Comparison of ENCODE assay signal across 9 mouse cellular contexts in the genomic region with DNA sequence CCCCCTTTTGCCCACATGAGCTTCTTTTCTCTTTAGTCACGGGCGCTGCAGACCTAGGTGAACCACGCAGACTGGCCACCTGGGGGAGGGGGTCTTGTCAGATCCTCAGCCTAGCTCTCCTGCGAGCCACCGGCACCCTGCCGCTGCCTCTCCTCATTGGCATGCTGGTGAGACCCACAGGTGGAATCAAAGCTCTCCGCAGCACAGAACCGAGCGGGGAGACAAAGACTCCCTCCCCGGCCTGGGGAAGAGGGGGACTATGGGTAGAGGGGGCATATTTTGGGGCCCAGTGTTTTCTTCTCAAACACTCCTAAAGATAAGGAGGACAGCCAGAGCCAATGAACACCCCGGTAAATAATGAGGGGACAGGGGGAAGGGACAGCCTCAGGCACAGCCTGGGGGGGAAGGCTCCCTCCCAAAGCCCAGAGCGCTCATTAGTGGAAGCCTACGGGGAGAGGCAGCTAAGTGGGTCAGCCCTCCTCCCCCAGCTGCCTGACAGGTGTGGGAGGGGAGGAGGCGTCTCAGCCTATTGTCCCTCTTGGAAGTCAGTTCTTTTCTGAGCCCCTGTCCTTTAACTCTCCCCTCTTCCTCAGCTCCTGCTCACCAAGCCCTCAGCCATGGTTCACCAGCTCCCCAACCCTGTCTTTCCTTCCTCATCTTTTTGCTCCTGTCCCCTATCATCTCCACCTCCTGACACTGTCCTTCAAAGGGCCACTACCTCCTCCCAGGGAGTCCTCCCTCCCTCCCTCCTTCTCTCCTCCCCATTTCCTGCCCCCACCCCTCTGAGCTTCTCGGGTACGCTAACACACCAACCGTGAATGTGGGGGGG. TPM values are rescaled to one million over a fixed set of nuclear protein-coding genes. Genes with fewer than 3 reads are reported as not detected.
DNase-seq lines count a peak whose midpoint lies in the region; ATAC-seq and TF ChIP-seq lines count a peak whose summit lies in the region.
"Had no signal": no experiment of that assay in that cellular context is flagged by ENCODE, and none has a peak within 500 bp of the region (broad histone marks: within the 10 kb centered on the region; RNA-seq: fewer than 3 reads in every experiment).

No protein-coding gene starts in this region.

- no peak overlapping the region for H3K27ac ChIP-seq in heart, embryonic 12.5 days (ENCODE audit: poor library complexity, severe bottlenecking)
- H3K27ac ChIP-seq in embryonic facial prominence, embryonic 10.5 days (replicated peaks) = peak overlapping the region; percentile 88
- peak overlapping the region; percentile 54 for H3K27ac ChIP-seq in intestine, embryonic 15.5 days
- H3K27ac ChIP-seq: liver, embryonic 14.5 days had no signal

- 5% methylated on average over 17 of the region's 17 CpGs for WGBS in heart, embryonic 12.5 days
- 2% methylated on average over 17 of the region's 17 CpGs for WGBS in embryonic facial prominence, embryonic 10.5 days
- 15% methylated on average over 17 of the region's 17 CpGs for WGBS in intestine, embryonic 15.5 days
- WGBS in lung, adult 2 months = 26% methylated on average over 17 of the region's 17 CpGs

- H3K36me3 ChIP-seq in heart, embryonic 12.5 days = peaks cover 20% of the 10 kb centered on the region
- peaks cover 25% of the 10 kb centered on the region for H3K36me3 ChIP-seq in embryonic facial prominence, embryonic 10.5 days (replicated peaks)
- peaks cover 14% of the 10 kb centered on the region for H3K36me3 ChIP-seq in intestine, embryonic 15.5 days

- intact Hi-C loops in heart, postnatal 10 days (cut with DNase I) = loop anchor here (5.0 kb wide), 1 partner anchor 133 kb away; no protein-coding TSS in a partner anchor
- intact Hi-C loops in left cerebral cortex, postnatal 36 days (cut with DNase I) = loop anchor here (5.0 kb wide), 2 partner anchors 33 to 133 kb away; no protein-coding TSS in a partner anchor

- peak overlapping the region; percentile 36 for H3K4me2 ChIP-seq in heart, embryonic 12.5 days
- peak overlapping the region; percentile 38 for H3K4me2 ChIP-seq in intestine, embryonic 15.5 days (replicated peaks)

- DNase-seq in heart, postnatal 10 days = no peak
- DNase-seq in embryonic facial prominence, embryonic 10.5 days (ENCODE audit: low spot score) = peak; percentile 58
- DNase-seq in retina, postnatal 1 day = peak; percentile 90
- no peak for DNase-seq in adrenal gland, postnatal 14 days
- DNase-seq in left cerebral cortex, postnatal 36 days (ENCODE audit: low spot score in 2 of 2) = no peak
- no peak for DNase-seq in lung, adult 2 months

- no peak overlapping the region for H3K4me3 ChIP-seq in heart, embryonic 12.5 days
- peak overlapping the region; percentile 51 for H3K4me3 ChIP-seq in embryonic facial prominence, embryonic 10.5 days
- H3K4me3 ChIP-seq in intestine, embryonic 15.5 days (replicated peaks) = no peak overlapping the region
- H3K4me3 ChIP-seq in lung, adult 2 months (replicated peaks; ENCODE audit: extremely low read depth, low read depth, low read length) = no peak overlapping the region

- H3K9ac ChIP-seq in heart, embryonic 12.5 days = no peak overlapping the region
- no peak overlapping the region; the same call in 1 of the 2 replicates for H3K9ac ChIP-seq in intestine, embryonic 15.5 days
- H3K9ac ChIP-seq: liver, embryonic 14.5 days had no signal

- ATAC-seq in heart, embryonic 12.5 days (ENCODE audit: insufficient number of reproducible peaks, low FRiP score) = no peak
- ATAC-seq in intestine, embryonic 15.5 days = no peak

- no peak for TF ChIP-seq POLR2A in lung, adult 2 months (IDR thresholded peaks at IDR 0.05; ENCODE audit: borderline replicate concordance, extremely low read depth, low read depth, low read length)

- H3K27me3 ChIP-seq in heart, embryonic 12.5 days (replicated peaks) = peaks cover 28% of the 10 kb centered on the region
- H3K27me3 ChIP-seq in embryonic facial prominence, embryonic 10.5 days (replicated peaks; ENCODE audit: low read depth, poor library complexity, severe bottlenecking) = peaks cover 28% of the 10 kb centered on the region
- H3K27me3 ChIP-seq in intestine, embryonic 15.5 days (replicated peaks) = peaks cover 3% of the 10 kb centered on the region; the same call in 1 of the 2 replicates

- no peak for TF ChIP-seq CTCF in lung, adult 2 months (IDR thresholded peaks at IDR 0.05; ENCODE audit: insufficient read depth, low read length)

- H3K4me1 ChIP-seq in heart, embryonic 12.5 days (replicated peaks) = peaks cover 26% of the 10 kb centered on the region
- H3K4me1 ChIP-seq in embryonic facial prominence, embryonic 10.5 days = peaks cover 50% of the 10 kb centered on the region
- H3K4me1 ChIP-seq in intestine, embryonic 15.5 days (replicated peaks) = peaks cover 28% of the 10 kb centered on the region
- peaks cover 4% of the 10 kb centered on the region; the same call in 1 of the 2 replicates for H3K4me1 ChIP-seq in lung, adult 2 months (ENCODE audit: control insufficient read depth, insufficient read depth, low read length)

- no peaks in the 10 kb centered on the region for H3K9me3 ChIP-seq in heart, embryonic 12.5 days (replicated peaks)
- H3K9me3 ChIP-seq in embryonic facial prominence, embryonic 10.5 days = no peaks in the 10 kb centered on the region
- H3K9me3 ChIP-seq in intestine, embryonic 15.5 days = no peaks in the 10 kb centered on the region

RNA-seq across cellular contexts. Expression of gene Sema3f, which starts 25.3 kb away (rescaled TPM):
- polyA plus RNA-seq in heart, embryonic 12.5 days (2016; fragmentation: Nextera tagmentation; extraction: Ambion mirVana) = 8.1 and 8.4 TPM in 2 replicates
- total RNA-seq in heart, postnatal 10 days (2021) = 10 to 100 TPM; 19.4 to 22.2 TPM
- polyA plus RNA-seq in embryonic facial prominence, embryonic 10.5 days (2016; fragmentation: Nextera tagmentation; extraction: Ambion mirVana) = 13.2 and 21.4 TPM in 2 replicates
- 8.9 and 11.2 TPM in 2 replicates for polyA plus RNA-seq in intestine, embryonic 15.5 days (2015; fragmentation: Nextera tagmentation; extraction: Ambion mirVana)
- total RNA-seq in adrenal gland, postnatal 14 days (2021) = 22.8 and 25.9 TPM in 2 replicates
- 10 to 100 TPM; 16.6 to 17.2 TPM for total RNA-seq in left cerebral cortex, postnatal 36 days (2021)
- 318 and 413 TPM in 2 replicates for polyA plus RNA-seq in lung, adult 2 months (2012; rRNA removed)

RNA-seq across cellular contexts. Expression of gene Rbm5, which starts 35.2 kb away (rescaled TPM):
- polyA plus RNA-seq in heart, embryonic 12.5 days (2016; fragmentation: Nextera tagmentation; extraction: Ambion mirVana) = 127 and 137 TPM in 2 replicates
- 10 to 100 TPM; 57.8 to 66.6 TPM for total RNA-seq in heart, postnatal 10 days (2021)
- polyA plus RNA-seq in embryonic facial prominence, embryonic 10.5 days (2016; fragmentation: Nextera tagmentation; extraction: Ambion mirVana) = 200 and 206 TPM in 2 replicates
- 153 and 154 TPM in 2 replicates for polyA plus RNA-seq in intestine, embryonic 15.5 days (2015; fragmentation: Nextera tagmentation; extraction: Ambion mirVana)
- 108 and 137 TPM in 2 replicates for total RNA-seq in adrenal gland, postnatal 14 days (2021)
- total RNA-seq in left cerebral cortex, postnatal 36 days (2021) = 100 to 1,000 TPM; 109 to 159 TPM
- 54.0 and 77.1 TPM in 2 replicates for polyA plus RNA-seq in lung, adult 2 months (2012; rRNA removed)

RNA-seq across cellular contexts. Expression of gene Gnat1, which starts 56.1 kb away (rescaled TPM):
- polyA plus RNA-seq in heart, embryonic 12.5 days (2016; fragmentation: Nextera tagmentation; extraction: Ambion mirVana) = 0.97 and 1.2 TPM in 2 replicates
- not detected for total RNA-seq in heart, postnatal 10 days (2021)
- polyA plus RNA-seq in embryonic facial prominence, embryonic 10.5 days (2016; fragmentation: Nextera tagmentation; extraction: Ambion mirVana) = 3.4 and 4.3 TPM in 2 replicates
- 0.82 and 1.9 TPM in 2 replicates for polyA plus RNA-seq in intestine, embryonic 15.5 days (2015; fragmentation: Nextera tagmentation; extraction: Ambion mirVana)
- total RNA-seq in adrenal gland, postnatal 14 days (2021) = 0.34 and 0.41 TPM in 2 replicates
- 1 to 10 TPM in 1 of 2 experiments, under 1 TPM in 1; 0.41 to 1.2 TPM for total RNA-seq in left cerebral cortex, postnatal 36 days (2021)
- 0.09 and 0.20 TPM in 2 replicates for polyA plus RNA-seq in lung, adult 2 months (2012; rRNA removed)

Comparison
In these comparisons a context has a peak if more than half of its experiments do, and no peak if none do; other contexts are left out.
1. DNase-seq: peak in embryonic facial prominence, embryonic 10.5 days (single experiment) and retina, postnatal 1 day (single experiment); none in heart, postnatal 10 days (0 of 2), adrenal gland, postnatal 14 days (single experiment), left cerebral cortex, postnatal 36 days (0 of 2) and lung, adult 2 months (single experiment).
2. RNA of gene Sema3f, which starts 25.3 kb away (polyA plus RNA-seq): 318 to 413 TPM in lung, adult 2 months; 13.2 to 21.4 TPM in embryonic facial prominence, embryonic 10.5 days, 8.9 to 11.2 TPM in intestine, embryonic 15.5 days and 8.1 to 8.4 TPM in heart, embryonic 12.5 days; every median in the first group is over 10 times any median in the second.